In the genomic region with DNA sequence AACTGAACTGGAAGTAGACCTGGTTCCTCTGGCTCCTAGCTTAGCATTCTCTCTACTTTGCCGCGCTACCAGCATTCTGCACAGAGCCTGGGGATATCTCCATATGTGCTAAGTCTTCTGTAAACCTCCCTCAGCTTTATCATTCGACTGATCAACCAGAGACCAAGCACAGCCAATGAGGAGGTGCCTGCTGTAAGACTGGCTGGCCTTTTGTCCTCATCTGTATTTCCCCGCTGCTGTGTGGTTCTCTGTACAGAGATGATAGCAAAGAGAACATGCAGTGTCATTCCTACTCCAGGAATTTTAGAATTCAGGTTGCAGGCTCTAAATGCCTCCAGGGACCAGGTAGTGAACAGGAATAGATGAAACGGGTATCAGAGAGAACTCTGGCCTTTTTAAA, we compare ENCODE assay signal across 12 mouse cellular contexts. TPM values are rescaled to one million over a fixed set of nuclear protein-coding genes. Genes with fewer than 3 reads are reported as not detected.
DNase-seq lines count a peak whose midpoint lies in the region; ATAC-seq and TF ChIP-seq lines count a peak whose summit lies in the region.
"Had no signal": no experiment of that assay in that cellular context is flagged by ENCODE, and none has a peak within 500 bp of the region (broad histone marks: within the 10 kb centered on the region; RNA-seq: fewer than 3 reads in every experiment).

No protein-coding gene starts in this region.

- peak overlapping the region; percentile 2 for H3K27ac ChIP-seq in heart, adult 2 months
- peak overlapping the region; percentile 96 for H3K27ac ChIP-seq in liver, embryonic 14.5 days
- no peak overlapping the region for H3K27ac ChIP-seq in thymus, adult 2 months (ENCODE audit: control insufficient read depth, insufficient read depth, low read length)
- H3K27ac ChIP-seq: forebrain, embryonic 13.5 days; layer of hippocampus, adult 2 months had no signal

- H3K4me3 ChIP-seq in heart, adult 2 months = no peak overlapping the region
- peak overlapping the region; percentile 27 to 30; a peak in 3 of 4 replicates for H3K4me3 ChIP-seq in liver, embryonic 14.5 days (ENCODE audit: insufficient read depth in 1 of 2, low read depth in 2 of 2, low read length in 2 of 2)
- H3K4me3 ChIP-seq in thymus, adult 2 months (ENCODE audit: control insufficient read depth, insufficient read depth, low read length) = no peak overlapping the region
- H3K4me3 ChIP-seq: forebrain, embryonic 13.5 days; layer of hippocampus, adult 2 months had no signal

- DNase-seq in heart, adult 2 months = no peak
- no peak for DNase-seq in heart, adult 18-20 months
- peak; percentile 49 for DNase-seq in CD4-positive, CD25-positive, alpha-beta regulatory T cell, adult 2 months (ENCODE audit: low read depth, low spot score)
- peak; percentile 89 for DNase-seq in c-Kit-positive CD71-positive TER-119-positive erythroid progenitor cells, embryonic 14.5 days (ENCODE audit: low spot score)
- peak; percentile 84 to 94 (median 84) for DNase-seq in liver, embryonic 14.5 days (ENCODE audit: low read depth in 3 of 3, low spot score in 3 of 3)
- no peak for DNase-seq in thymus, adult 2 months
- DNase-seq in cerebellum, adult 8-10 months = no peak
- DNase-seq in right cerebral cortex, adult 18-20 months = no peak
- DNase-seq: adrenal gland, adult 8-10 months; cerebellum, adult 9-11 months had no signal

- TF ChIP-seq POLR2A in heart, adult 2 months (IDR thresholded peaks at IDR 0.05; ENCODE audit: insufficient read depth, low read depth, low read length) = no peak
- no peak for TF ChIP-seq POLR2A in thymus, adult 2 months (IDR thresholded peaks at IDR 0.05; ENCODE audit: control insufficient read depth, extremely low read depth, insufficient read depth, low read length, poor library complexity)

- no peak for TF ChIP-seq CTCF in heart, adult 2 months (IDR thresholded peaks at IDR 0.05)
- no peak for TF ChIP-seq CTCF in liver, embryonic 14.5 days (IDR thresholded peaks at IDR 0.05; ENCODE audit: low read depth)
- no peak for TF ChIP-seq CTCF in thymus, adult 2 months (IDR thresholded peaks at IDR 0.05; ENCODE audit: borderline replicate concordance, control insufficient read depth, extremely low read depth, insufficient read depth, low read length, poor library complexity)

- 85% methylated on average over 5 of the region's 5 CpGs for WGBS in heart, adult 2 months
- WGBS in liver, embryonic 14.5 days (ENCODE audit: insufficient replicate concordance) = 15% methylated on average over 5 of the region's 5 CpGs
- 84% methylated on average over 5 of the region's 5 CpGs for WGBS in thymus, adult 2 months

- H3K9ac ChIP-seq in heart, adult 2 months (ENCODE audit: low read depth, low read length) = no peak overlapping the region
- peak overlapping the region; percentile 49 for H3K9ac ChIP-seq in liver, embryonic 14.5 days (replicated peaks)
- H3K9ac ChIP-seq: forebrain, embryonic 13.5 days had no signal

- H3K27me3 ChIP-seq in heart, adult 2 months (ENCODE audit: control insufficient read depth, insufficient read depth, low read length) = no peaks in the 10 kb centered on the region
- H3K27me3 ChIP-seq in liver, embryonic 14.5 days (ENCODE audit: control insufficient read depth, insufficient read depth, low read length) = no peaks in the 10 kb centered on the region
- no peaks in the 10 kb centered on the region for H3K27me3 ChIP-seq in thymus, adult 2 months (ENCODE audit: control insufficient read depth, insufficient read depth, low read length)
- H3K27me3 ChIP-seq: forebrain, embryonic 13.5 days had no signal

- ATAC-seq in liver, embryonic 14.5 days (ENCODE audit: insufficient read depth) = peak; percentile 97
- ATAC-seq: forebrain, embryonic 13.5 days had no signal

- H3K36me3 ChIP-seq in heart, adult 2 months (ENCODE audit: control insufficient read depth, insufficient read depth, low read length) = peaks cover 25% of the 10 kb centered on the region
- no peaks in the 10 kb centered on the region; the same call in 1 of the 2 replicates for H3K36me3 ChIP-seq in liver, embryonic 14.5 days (replicated peaks; ENCODE audit: control insufficient read depth, insufficient read depth, low read depth)
- no peaks in the 10 kb centered on the region; the same call in 1 of the 2 replicates for H3K36me3 ChIP-seq in thymus, adult 2 months (ENCODE audit: control insufficient read depth, insufficient read depth, low read length)

- H3K4me1 ChIP-seq in heart, adult 2 months (ENCODE audit: control insufficient read depth, insufficient read depth, low read length) = peaks cover 14% of the 10 kb centered on the region
- H3K4me1 ChIP-seq in liver, embryonic 14.5 days (replicated peaks; ENCODE audit: control insufficient read depth in 2 of 2, insufficient read depth in 2 of 2, low read length in 1 of 2) = peaks cover 52 to 62% of the 10 kb centered on the region in 2 experiments
- H3K4me1 ChIP-seq in thymus, adult 2 months (replicated peaks; ENCODE audit: control insufficient read depth, insufficient read depth, low read length) = peaks cover 4% of the 10 kb centered on the region
- H3K4me1 ChIP-seq: forebrain, embryonic 13.5 days had no signal

- intact Hi-C loops in heart, adult 2 months (cut with DNase I) = loop anchor here (5.0 kb wide), 1 partner anchor 149 kb away; no protein-coding TSS in a partner anchor

- H3K4me2 ChIP-seq in liver, embryonic 14.5 days (ENCODE audit: low read depth) = peak overlapping the region; percentile 72
- H3K4me2 ChIP-seq: forebrain, embryonic 13.5 days had no signal

- no peaks in the 10 kb centered on the region for H3K9me3 ChIP-seq in liver, embryonic 14.5 days (ENCODE audit: control insufficient read depth, low read length)

- no peak for TF ChIP-seq EP300 in heart, adult 2 months (IDR thresholded peaks at IDR 0.05; ENCODE audit: insufficient read depth, low read depth, low read length)
- peak; percentile 94 for TF ChIP-seq EP300 in liver, embryonic 14.5 days (IDR thresholded peaks at IDR 0.05; ENCODE audit: low read depth)

- peaks cover 5% of the 10 kb centered on the region for H3K79me2 ChIP-seq in heart, adult 2 months (replicated peaks; ENCODE audit: control insufficient read depth, insufficient read depth, low read length)

RNA-seq across cellular contexts. Expression of gene 4930523C07Rik, which starts 17.1 kb away (rescaled TPM):
- 10 to 100 TPM; 17.4 to 22.3 TPM for total RNA-seq in heart, adult 2 months (2021)
- polyA plus RNA-seq in heart, adult 2 months (2012; rRNA removed) = 10.7 and 10.9 TPM in 2 replicates
- total RNA-seq in heart, adult 18-20 months (2021) = 10 to 100 TPM; 21.4 to 23.6 TPM
- 4.8 and 6.5 TPM in 2 replicates for polyA plus RNA-seq in liver, embryonic 14.5 days (2012; rRNA removed)
- polyA plus RNA-seq in liver, embryonic 14.5 days (2014; fragmentation: Nextera tagmentation; extraction: Ambion mirVana) = 18.0 and 28.1 TPM in 2 replicates
- polyA plus RNA-seq in thymus, adult 2 months (2012; rRNA removed) = 25.8 and 26.5 TPM in 2 replicates

Comparison
In these comparisons a context has a peak if more than half of its experiments do, and no peak if none do; other contexts are left out.
1. DNase-seq: peak in CD4-positive, CD25-positive, alpha-beta regulatory T cell, adult 2 months (single experiment), c-Kit-positive CD71-positive TER-119-positive erythroid progenitor cells, embryonic 14.5 days (single experiment) and liver, embryonic 14.5 days (3 of 3); none in heart, adult 2 months (0 of 2), heart, adult 18-20 months (0 of 2), thymus, adult 2 months (single experiment), cerebellum, adult 8-10 months (single experiment) and right cerebral cortex, adult 18-20 months (single experiment).
2. H3K4me3 ChIP-seq: peak in liver, embryonic 14.5 days (2 of 2); none in heart, adult 2 months (single experiment) and thymus, adult 2 months (single experiment).